Mouse (Mus musculus) liver (tissue): ENCODE results near the gene Ell2.

Source experiments
- DNase-seq: peaks from one replicate; pipeline ENCODE4 v3.0.0-alpha.2; 2020; ENCODE audit warnings: mixed read lengths

Gene Ell2

GRCm38 (mm10) chr13:75818486-75818885 lies 111.9 kb downstream of the Ell2 start:
- DNase-seq = no peak

- no peak for DNase-seq
Measured at GRCm38 (mm10) chr13:75818945-75819706, 112.6 kb downstream of the Ell2 start.

- DNase-seq = no peak
Measured at GRCm38 (mm10) chr13:75819898-75820297, 113.3 kb downstream of the Ell2 start.
